Mouse (Mus musculus) liver (tissue): ENCODE data around the gene Dppa2.
A peak's percentile ranks its signal among the peaks of the same experiment; 100 is the strongest.

Experiments used
- DNase-seq: peaks from one replicate; pipeline ENCODE4 v3.0.0-alpha.2; 2020; ENCODE audit warnings: mixed read lengths

Gene Dppa2

DNA sequence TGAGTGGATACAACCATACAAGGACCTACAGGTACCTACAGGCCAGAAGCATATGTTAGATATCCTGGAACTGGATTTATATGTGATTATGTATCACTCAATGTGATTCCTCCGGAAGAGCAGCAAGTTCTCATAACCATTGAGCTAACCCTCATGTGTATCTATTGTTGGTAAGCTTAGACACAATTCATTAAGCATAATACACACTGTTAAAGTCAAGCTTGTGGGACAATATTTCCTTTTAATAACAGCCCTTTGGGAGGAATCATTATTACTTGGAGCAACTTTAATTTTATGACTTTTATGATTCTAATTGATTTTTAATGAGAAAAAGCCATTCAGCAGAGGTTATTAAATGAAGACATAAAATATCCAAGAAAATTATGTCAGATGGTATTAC lies 43.5 kb downstream of the Dppa2 start:
- no peak for DNase-seq

DNA sequence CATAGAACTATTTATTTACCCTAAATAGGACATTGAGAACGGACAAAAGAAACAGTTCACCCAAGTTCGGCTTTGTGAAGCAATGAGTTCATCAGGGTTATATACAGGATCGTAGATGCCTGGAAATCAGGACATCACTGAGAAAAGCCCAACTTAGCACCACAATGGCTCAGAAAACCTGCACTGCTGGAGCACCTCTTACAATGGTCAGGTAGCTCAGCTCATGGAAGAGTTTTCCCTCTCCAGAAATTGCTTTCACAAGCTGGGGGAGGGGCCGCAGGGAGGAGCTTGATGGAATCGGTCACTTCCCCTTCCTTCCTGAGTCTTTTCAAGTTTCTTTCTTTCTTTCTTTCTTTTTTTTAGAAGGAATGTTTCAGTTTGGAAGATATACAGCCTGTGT lies 52.0 kb downstream of the Dppa2 start:
- DNase-seq: no peak

DNA sequence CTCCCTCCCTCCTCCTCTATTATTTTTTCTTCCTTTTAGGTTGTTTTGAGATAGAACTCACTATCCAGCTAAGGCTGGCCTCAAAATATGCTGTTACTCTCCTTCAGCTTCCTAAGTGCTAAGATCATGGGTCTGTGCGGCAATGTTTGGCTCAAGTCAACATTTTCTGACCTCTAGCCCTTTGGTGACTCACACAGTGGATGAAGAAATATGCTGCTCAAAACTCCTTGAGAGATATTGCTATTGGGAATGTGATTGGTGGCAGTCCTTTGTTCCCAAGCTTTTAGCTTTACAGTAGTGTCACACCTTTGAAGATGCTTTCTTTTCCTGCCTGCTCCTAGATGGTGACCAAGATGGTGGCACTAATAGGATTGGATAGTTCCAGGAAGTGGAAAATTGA lies 52.7 kb downstream of the Dppa2 start:
- DNase-seq: no peak

DNA sequence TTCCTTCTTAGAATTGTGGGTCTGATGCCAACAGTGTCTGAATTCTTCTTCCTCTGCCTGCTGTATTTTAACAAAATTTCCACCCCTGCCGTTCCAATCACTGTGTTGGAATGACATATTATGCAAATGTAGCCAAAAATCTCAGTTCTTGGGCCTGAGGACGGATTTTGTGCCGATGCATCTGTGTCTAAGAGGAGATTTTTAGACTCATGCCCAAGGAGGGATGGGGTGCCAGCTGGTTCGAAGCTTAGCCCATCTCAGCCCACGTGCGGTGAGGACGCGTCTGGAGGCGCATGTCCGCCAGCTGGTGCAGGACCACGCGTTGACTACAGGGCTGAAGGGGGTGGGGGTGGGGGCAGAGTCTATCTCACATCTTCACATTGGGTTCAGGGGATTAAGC lies 57.2 kb downstream of the Dppa2 start:
- DNase-seq: no peak

DNA sequence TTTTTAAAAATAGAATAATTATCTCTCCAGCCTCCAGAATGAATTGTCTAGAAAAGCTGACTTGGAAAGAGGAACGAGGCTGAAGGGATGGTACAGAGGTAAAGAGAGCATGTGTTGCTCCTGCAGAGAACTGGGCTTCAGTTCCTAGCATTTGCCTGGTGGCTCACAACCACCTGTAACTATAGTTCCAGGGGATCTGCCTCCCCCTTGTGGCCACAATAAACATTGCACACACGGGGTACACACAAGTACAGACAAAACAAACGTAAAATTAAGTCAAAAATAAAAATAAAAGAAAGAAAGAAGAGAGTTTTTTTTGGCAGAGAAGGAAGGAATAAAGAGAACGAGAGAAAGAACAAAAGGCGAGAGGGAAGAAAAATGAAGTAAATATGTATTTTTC lies 63.1 kb downstream of the Dppa2 start:
- peak; percentile 4 for DNase-seq

DNA sequence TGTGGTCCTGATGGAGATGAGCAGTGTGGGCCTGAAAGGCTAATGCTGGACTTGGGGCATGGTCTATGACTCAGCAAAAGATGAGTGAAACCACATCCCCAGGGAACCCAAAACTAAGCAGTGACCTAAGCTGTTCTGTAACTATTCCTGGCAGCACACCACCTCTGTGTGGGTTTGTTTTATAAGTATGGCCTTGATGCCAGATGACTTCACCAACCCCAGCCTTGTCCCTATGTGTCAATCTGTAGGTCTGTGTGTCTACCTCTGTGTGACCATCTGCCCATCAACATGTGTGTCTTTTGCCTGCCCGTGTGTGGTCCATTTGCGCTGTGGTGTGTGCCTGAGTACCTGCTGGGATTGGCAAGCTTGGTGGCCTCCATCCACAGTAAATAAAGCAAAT lies 64.4 kb downstream of the Dppa2 start:
- no peak for DNase-seq
